Mouse (Mus musculus) telencephalon, adult 2 months (tissue): ENCODE measurements at regions not wholly inside any gene's neighbourhood (a gene's known extent, or its start where the extent isn't known, plus 50 kb on each side); places are given as distances from the start of the nearest gene placed in this dataset.
A peak's percentile ranks its signal among the peaks of the same experiment; 100 is the strongest.

Experiments
- DNase-seq: peaks from one replicate; pipeline ENCODE4 v3.0.0-alpha.2; 2011; ENCODE audit warnings: low read depth, low spot score

DNA sequence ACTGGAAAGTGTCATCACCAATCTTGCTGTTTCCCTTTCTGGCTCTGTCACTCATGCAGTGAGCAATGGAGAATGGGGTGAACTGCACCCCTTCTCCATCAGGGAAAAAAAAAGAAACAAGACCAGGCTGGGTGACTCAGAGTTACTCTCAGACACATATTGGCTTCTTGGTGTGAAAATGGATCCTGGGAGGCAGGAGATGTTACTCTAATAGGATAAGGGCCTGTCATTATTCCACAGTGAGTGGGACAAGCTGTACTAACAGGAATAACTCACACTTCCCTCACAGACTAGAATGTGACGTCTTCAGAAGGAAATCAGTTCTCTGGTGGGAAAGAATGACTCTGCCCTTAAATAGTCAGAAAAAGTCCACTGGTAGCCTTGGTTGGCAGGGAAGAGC, 181.4 kb upstream of the Nlrp1b start:
- no peak for DNase-seq

DNA sequence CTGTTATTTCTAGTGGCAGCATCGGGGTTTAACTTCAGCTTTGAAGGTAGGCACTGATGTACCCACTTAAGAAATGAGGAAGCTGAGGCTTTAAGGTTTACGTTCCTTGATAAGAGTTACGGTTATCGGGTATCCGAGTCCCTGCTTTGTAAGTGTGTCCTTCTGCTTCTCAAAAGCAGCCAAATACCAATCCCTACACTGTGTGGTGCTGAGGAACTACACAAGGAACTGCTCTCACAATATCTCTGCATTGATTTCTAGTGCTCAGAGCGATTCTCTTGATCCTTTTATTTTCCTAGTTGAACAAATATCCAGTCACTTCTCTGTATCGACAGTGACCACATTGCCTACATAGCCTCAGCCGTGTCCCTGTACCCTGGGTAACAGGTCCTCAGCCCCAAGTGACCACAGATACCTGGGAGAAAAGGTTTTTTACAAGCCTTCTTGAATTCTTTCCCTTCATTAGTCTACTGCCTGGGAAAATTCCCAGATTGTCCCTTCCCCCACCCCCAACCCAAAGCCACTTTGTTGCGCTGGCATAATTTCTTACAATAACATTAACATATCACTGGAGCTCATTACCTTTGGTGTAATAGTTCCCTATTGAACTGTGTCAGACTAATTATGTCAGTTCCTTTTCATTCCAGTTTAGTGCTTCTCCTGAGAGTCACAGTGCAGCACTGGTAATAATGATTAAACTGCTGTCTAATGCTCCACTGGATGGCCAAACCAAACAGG, 184.0 kb upstream of the Nlrp1b start:
- no peak for DNase-seq

DNA sequence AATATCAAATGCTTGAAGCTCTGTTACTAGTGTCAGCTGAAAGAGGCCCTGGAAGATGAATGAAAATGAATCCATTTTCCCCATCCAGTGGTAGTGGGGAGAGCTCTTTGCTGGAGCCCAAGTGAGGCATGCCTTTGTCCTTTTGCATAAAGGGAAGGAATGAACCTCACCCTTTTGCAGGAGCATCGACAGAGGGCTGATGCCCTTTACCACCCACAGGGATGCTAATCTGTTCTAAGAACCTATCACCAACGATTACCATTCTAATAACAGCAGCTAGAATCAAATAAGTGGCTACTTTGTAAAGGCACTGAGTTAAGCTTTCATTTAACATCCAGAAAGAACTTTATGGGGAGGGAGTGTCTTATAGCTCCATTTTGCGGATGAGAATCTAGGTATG, 184.9 kb upstream of the Nlrp1b start:
- no peak for DNase-seq

DNA sequence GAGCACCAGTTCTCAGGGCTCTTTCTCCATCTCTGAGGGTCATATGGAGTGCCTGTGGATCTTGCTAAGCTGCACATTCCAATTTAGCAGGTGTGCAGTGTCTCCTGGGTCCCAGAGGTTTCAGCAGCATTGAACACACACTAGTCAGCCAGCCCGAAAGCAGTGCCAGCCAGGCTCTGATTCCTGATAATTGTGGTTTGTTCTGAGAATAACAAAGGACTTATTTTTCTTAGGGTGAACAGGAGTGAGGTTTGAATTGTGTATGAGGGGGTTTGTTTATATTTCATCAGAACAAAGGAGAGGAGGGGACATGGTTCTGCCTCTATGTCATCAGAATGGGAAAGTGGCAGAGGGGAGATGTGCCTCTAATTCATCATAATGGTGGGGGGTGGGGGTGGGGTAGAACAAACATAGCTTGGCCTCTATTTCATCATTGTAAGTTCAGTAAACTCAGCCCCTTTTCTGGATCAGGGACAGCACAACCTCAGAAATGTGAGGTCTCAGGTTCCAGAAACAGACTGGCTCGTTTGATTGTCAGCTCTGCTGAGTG, 191.8 kb upstream of the Nlrp1b start:
- peak; percentile 70 for DNase-seq

DNA sequence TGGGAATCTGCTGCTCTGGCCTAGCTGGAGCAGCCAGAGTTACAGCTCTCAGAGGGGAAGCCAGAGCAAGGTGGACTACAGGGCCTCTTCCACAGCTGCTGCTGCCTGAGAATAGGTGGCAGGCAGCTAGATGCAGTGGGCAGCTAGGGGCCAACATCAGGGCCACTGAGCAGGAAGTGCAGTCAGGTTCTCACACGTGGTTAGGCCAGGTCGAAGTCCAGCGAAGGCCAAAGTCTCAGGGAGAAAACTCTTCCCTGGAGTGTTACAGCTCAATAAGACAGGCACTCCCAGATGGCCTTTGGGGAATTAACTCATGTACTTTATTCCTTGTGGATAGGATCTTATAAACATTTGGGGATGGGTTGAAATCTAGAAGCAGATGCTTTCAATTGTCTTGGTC, 192.7 kb upstream of the Nlrp1b start:
- DNase-seq: no peak

DNA sequence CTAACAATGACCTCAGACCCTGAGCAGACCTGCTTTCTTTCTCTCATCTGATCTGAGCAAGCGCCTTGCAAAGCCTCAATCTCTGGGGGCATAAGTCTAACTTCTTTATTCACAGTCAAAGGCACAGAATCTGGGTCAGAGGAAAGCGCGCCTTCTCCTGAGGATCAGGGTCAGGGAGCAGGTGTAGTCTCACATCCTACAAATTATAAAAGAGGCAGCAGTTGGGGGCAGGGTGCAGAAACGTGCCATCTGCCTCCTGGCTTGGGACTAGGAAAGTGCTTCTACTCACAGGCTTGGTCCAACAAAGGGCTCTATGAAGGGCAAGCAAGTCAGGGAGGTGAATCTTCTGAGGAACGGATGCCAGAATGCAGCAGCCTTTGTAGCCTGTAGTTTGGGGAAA, 194.3 kb upstream of the Nlrp1b start:
- DNase-seq: no peak

DNA sequence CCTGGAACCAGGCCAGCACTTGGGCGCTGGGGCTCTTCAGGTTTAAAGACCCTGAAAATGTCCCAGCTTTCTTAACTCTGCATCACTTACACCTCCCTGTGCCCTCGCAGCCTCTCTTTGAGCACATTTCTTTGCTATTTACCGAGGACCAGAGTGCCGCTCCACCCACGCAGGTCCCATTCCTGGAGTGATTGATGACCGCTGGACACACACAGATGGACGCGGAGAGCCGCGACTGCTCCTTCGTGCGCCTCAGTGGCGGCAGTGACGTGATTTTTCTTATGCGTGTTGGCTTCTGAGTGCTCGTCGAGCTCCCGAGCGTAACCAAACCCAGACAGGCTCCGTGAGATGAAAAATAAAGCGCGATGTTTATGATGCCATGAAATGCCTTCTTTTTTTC, 199.2 kb upstream of the Nlrp1b start:
- DNase-seq: no peak

GRCm38 (mm10) chr11:71434241-71434640, 203.7 kb upstream of the Nlrp1b start:
- DNase-seq: no peak

DNA sequence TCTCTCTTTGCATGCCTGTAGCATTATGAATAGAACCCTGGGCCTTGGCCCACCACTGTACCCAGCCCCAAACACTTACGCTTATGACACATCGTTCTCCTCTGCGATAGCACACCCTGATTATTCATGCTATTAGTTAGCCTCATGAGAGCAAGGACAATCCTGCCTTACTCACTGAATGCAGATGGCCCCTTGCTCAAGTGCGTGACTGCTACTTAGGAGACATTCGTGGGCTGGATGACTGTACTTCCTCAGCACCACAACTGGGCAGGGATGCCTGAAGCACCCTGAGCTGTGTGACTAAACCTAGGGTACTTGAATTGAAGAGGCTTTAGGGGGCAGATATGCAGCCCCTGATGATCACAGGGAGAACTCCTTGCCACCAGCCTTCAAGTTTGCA, 204.4 kb upstream of the Nlrp1b start:
- no peak for DNase-seq

GRCm38 (mm10) chr11:71435745-71436144, 205.2 kb upstream of the Nlrp1b start:
- peak; percentile 62 for DNase-seq

GRCm38 (mm10) chr11:71436335-71436734, 205.8 kb upstream of the Nlrp1b start:
- no peak for DNase-seq

- no peak for DNase-seq
These were observed 206.3 kb upstream of the Nlrp1b start for GRCm38 (mm10) chr11:71436801-71437200.

DNA sequence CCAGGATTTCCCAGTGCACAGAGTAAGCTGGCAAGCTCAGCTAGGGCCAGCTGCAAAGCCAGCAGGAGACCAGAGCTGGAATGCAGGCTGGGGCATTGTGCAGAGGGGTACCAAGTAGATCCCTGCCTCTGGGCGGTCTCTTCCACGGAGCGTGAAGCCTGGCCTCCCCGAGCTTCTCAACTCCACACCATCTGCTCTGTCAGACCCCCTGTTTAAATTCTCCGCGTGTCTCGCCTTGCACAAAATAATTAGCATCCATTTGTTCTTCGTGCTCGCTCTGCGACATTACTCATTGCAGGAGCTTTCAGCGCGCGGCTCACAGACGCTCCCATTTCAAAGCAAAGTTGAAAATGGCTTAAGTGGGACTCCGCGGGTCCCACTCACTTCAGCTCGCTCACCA, 209.3 kb upstream of the Nlrp1b start:
- DNase-seq: peak; percentile 61

GRCm38 (mm10) chr11:71440392-71440791, 209.9 kb upstream of the Nlrp1b start:
- DNase-seq: no peak

DNA sequence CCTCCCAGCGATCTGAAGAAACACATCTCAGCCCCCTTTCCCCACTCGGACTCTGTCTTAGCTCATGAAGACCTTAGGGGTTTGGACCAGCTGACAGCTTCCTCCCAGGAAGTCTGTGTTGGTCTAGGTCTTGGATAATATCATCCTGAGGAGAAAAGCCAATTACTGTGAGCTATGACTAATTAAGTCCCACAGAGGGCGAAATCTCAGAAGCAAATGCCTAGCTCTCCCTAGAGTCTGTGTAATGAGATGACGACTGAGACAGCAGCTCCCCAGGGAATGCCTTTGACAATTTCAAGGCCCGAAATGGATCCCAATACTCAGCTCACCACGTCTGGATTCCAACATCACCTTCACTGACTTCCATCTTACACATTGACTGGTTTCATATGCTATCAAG, 213.5 kb upstream of the Nlrp1b start:
- DNase-seq: no peak

DNA sequence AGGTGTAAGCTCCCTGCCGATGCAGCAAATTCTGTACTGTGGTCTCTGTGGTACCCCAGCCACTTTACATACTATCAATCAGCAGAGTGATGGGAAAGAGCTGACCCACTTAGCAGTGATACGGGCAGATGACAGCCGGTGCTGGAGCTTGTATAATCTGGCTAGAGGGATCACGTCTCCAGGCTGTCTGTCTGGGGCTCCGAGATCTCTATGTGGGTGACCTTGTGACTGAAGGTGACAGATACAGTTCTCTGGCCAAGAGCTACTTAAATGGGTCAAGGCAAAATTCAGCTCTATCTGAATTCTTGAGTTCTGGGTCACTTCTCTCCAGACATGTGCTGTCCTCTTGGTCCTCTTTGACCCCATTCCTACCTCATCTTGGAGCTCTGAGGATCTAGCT, 216.1 kb upstream of the Nlrp1b start:
- no peak for DNase-seq

- no peak for DNase-seq
These were observed 217.6 kb upstream of the Nlrp1b start for GRCm38 (mm10) chr11:71447841-71448745.

DNA sequence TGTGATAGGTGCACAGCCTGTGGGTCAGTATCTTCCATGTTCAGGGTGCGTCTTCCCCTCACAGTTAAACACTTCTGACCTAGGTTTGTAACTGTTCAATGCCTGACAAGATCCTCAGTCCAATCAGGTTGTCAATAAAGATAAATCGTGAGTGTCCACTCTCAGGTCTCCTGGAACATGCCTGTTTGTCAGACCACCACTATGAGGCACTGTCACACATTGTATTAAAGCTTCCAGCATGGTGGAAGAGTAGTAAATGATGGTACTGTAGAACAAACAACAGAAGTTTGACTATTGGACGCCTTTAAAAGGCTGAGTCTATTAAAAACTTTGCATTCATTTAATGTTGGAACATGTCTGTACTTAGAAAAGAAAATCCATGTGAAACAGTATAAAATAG, 249.6 kb upstream of the Nlrp1b start:
- DNase-seq: no peak

DNA sequence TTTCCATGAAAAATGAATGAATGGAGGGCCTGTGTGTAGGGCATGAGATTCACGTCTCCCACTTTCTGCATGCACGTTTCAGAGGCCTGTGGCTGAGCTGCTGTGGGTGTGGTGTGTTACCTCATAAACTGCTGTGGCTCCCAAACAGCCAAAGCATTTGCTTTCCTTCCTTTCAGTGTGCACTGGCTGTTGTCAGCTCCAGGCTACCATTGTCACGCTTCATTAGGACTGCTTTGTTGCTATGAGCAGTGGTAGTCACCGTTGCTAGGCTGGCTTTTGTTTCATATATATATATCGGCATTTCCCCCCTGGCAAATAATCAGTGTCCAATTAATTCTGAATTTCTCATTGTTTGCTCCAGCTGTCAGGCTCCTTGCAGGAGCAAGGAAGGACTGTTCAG, 251.9 kb upstream of the Wscd1 start:
- DNase-seq: no peak

- DNase-seq: no peak
These were observed 251.4 kb upstream of the Wscd1 start for GRCm38 (mm10) chr11:71498299-71498698.

DNA sequence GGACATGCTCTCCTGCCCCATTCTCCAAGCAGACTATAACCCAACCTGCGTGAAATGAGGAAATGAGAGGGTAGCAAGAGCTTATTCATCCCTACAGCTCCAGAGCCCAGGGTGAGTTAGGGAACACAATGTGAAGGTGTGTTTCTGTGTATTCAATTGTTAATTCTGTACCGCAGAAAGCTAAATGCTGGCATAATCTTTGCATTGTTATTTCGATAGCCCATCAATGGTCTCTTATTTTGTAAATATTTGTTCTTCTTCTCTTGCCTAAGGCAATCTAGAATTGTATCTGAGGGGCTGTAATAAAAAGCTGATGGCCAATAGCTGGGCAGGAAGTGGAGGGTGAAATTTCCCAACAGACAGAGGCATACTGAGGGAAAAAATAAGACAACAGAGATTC, 247.6 kb upstream of the Wscd1 start:
- no peak for DNase-seq

DNA sequence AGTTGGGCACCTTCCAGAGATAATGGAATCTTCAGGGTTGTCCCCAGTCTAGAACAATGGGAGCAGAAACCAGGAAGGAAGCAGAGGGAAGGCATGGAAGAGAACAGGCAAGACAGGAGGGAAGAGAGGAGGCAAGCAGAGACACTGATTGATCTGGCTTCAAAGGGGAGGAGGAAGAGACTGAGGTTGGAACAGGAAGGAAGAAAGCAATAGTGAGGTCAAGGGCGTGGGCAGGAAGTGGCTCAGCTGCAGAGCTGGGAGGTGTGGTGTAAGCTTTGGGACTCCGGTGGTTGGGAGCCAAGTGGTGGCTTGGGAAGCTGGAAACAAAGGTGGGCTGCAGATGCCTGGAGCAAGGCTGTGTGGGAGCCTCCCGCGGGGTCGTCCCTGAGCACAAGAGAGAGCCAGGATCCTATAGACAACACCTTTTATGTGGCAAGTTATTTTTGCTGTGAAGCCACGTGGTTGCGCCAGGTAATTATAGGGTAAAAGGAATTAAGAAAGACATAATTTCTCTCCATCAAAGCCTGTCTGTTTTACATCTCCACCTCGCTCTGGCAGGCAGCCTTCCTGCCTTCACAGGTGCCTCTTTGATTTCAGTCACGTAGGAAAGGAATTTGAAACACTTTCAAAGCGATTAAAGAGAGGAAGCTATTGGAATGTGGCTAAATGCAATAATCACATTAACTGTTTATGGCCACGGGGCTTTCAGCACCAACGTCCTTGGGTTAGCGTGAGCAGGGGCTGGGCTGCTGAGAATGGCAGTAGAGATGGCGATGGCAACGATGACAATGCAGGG, 237.3 kb upstream of the Wscd1 start:
- DNase-seq: no peak
